Mouse (Mus musculus) right cerebral cortex, postnatal 14 days (tissue): ENCODE measurements at regions not wholly inside any gene's neighbourhood (a gene's known extent, or its start where the extent isn't known, plus 50 kb on each side); places are given as distances from the start of the nearest gene placed in this dataset.

Experiments used
- DNase-seq: peaks from one replicate; pipeline ENCODE4 v3.0.0; 2022

- no peak for DNase-seq
Observed at GRCm38 (mm10) chrX:53976273-53977135, 179.0 kb upstream of the Xlr start.

GRCm38 (mm10) chrX:53975545-53976272 is 178.2 kb upstream of the Xlr start:
- no peak for DNase-seq

GRCm38 (mm10) chrX:53974732-53975544 is 177.4 kb upstream of the Xlr start:
- peak; percentile 4 for DNase-seq
